Mouse (Mus musculus): ENCODE results near the gene Syt3. TPM values are rescaled to one million over a fixed set of nuclear protein-coding genes. Genes with fewer than 3 reads are reported as not detected.

Gene Syt3
- polyA plus RNA-seq (2015; fragmentation: Nextera tagmentation; extraction: Ambion mirVana), result 24.9 and 28.4 TPM in 2 replicates

DNA sequence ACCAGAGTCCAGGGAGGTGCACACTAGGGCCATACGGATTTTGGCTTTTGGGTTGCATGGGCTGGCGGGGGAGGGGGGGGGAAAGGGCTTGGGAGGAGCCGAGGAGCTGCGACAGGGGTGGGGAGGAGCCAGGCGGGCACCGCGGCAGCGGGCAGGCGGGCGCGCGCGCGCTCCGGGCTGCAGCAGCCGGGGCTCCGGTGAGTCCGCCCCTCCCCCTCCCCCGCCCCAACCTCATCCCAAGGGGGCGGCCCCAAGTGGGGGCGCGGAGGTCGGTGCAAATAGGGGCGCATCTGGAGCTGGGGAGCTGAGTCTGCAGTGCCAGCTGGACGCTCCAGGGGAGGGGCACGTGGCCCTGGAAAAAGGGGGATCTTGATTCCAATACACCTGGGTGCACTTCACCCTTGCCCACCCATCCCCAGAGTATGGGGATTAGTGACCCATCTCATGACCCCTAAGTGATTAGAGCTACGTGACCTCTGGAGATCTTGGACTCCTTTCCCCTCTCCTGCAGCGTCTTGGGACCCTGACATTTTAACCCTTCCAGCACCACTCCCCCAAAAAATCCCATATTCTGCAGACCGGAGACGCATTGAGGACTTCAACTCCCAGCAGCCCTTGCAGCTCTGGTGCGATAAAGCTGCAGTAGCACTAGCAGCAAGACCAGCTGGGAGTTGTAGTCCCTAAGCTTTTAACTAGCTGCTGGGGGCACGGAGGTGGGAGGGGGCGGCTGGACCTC, at the start of gene Syt3:
Syt3 (plus strand) TSS at position 123 of the 736 bp plus-strand sequence.
- H3K4me2 ChIP-seq, result peak within 1 kb of the TSS; percentile 92
- H3K4me3 ChIP-seq, result peak within 1 kb of the TSS; percentile 54
- H3K9me3 ChIP-seq, result no peaks in the 10 kb centered on the region
- peak; percentile 90 for ATAC-seq (ENCODE audit: low read depth)
- H3K9ac ChIP-seq, result peak within 1 kb of the TSS; percentile 80
- WGBS, result 3% methylated on average over 20 of the region's 33 CpGs
- H3K27me3 ChIP-seq, result peaks cover 27% of the 10 kb centered on the region
- no peaks in the 10 kb centered on the region for H3K36me3 ChIP-seq
- H3K27ac ChIP-seq (replicated peaks), result peak within 1 kb of the TSS; percentile 83
- peaks cover 24% of the 10 kb centered on the region for H3K4me1 ChIP-seq (replicated peaks)

DNA sequence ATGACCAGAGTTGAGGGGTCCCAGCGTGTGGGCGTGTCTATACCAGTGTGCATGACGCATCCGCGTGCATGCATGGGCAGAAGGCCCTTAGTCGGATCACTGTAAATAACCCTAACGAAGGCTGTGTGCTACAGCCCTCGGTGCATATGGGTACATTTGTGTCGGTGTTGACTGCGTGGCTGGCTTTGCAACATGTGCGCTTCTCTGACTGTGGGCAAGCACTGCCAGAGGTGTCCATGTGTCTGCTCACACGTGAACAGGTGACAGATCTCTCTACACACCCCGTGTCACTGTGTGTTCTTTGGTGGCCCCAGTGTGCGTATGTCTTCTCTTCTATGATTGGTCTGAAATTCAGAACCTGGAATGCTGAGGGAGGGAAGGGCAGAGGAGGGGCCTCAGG, 49.8 kb upstream of the Syt3 start:
- Histone ChIP-seq H3K9ac (no peak overlapping the region), H3K27ac (replicated peaks) (no peak overlapping the region), H3K4me3 (no peak overlapping the region), H3K4me1 (replicated peaks) (peaks cover 36% of the 10 kb centered on the region), H3K27me3 (peaks cover 72% of the 10 kb centered on the region), H3K36me3 (peaks cover 19% of the 10 kb centered on the region), H3K4me2 (no peak overlapping the region), H3K9me3 (no peaks in the 10 kb centered on the region)
- WGBS, result 70% methylated on average over 14 of the region's 14 CpGs
- ATAC-seq (ENCODE audit: low read depth), result no peak

DNA sequence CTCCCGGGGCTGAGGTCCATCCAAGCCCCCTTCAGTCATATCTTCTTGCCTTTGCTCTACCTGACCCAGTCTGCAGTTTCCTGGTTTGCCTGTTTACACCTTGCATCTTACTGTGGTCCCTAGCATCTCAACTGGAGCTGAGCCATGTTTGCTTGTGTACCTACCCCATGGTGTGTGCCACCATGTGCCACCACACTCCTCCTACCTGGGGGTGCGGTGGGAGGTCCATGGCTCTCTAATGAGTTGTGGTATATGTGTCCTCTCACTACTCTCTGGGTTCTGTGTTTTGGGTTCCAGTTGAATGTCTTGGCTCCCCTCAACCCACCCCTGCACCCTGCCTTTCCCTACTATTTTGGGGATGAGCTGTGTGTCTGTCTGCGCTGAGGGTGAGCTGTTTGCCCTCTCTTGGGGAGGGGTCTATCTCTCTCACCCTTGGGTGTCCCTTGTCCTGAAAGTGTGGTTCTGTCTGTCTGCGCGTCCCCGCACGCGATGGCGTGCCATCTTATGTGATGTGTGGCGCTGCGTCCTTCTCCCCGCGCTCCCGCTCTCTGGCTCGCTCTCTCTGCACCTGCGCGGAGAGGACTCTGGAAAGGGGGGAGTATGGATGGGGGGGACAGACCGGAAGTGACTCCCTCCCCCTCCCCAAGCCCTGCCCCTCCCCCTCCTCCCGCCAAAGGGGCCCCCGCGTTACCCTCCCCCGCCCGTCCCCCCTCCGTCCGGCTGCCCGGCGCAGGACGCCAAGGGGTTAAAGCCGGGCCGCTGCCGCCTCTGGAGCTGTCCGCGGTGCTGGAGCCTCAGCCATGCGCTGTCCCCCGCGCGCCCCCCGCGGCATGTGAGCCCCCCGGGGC, 48.6 kb upstream of the Syt3 start:
- H3K4me2 ChIP-seq, result peak overlapping the region; percentile 68
- peak overlapping the region; percentile 64 for H3K4me3 ChIP-seq
- H3K9ac ChIP-seq, result peak overlapping the region; percentile 90
- H3K27ac ChIP-seq (replicated peaks), result peak overlapping the region; percentile 95
- ATAC-seq (ENCODE audit: low read depth), result peak; percentile 73
- H3K4me1 ChIP-seq (replicated peaks), result peaks cover 36% of the 10 kb centered on the region
- peaks cover 79% of the 10 kb centered on the region for H3K27me3 ChIP-seq
- WGBS, result 6% methylated on average over 18 of the region's 40 CpGs
- peaks cover 16% of the 10 kb centered on the region for H3K36me3 ChIP-seq
- H3K9me3 ChIP-seq, result no peaks in the 10 kb centered on the region

DNA sequence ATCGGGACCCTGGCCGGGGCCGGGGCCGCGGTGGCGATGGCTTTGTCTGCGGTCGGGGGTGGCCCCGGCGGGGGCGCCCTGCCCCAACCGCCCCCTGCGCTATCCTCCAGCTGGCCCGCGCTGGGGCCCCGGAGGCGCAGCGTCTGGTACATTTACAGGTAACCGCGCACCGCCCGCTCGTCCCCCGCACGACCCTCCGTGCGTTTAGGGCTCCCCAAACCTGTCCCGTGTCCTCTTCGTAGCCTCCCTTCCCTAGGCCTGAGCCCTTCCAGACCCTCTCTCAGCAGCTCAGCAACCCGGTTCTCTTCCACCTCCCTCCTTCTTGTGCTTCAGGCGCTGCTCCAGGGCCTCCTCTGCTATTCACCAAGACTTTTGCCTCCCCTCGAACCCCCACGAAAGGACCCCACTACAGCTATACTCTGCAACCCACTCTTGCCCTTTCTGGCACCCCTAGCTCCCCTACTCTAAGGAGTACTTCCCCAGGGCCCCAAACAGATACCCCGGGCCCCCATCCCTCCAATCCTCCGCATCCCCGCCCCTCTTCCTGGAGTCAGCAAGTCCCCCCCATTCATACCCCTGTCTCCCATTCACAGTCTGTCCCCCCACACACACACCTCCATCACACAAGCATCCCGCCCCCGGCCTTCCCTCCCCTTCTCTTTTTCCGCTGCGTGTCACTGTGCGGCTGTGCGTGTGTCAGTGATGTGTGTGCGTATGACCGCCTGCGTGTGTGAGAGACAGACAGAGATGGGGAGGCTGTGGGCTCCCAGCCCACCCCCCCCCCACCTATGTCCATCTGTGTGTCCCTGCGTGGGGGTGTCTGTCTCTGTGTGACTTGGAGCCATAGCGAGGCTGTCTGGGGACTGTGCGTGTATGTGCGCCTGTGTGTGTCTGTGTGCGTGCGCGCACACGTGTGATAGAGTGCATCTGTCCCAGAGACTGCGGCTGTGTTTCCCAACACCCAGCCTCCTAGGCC, 47.6 kb upstream of the Syt3 start:
- peak overlapping the region; percentile 90 for H3K9ac ChIP-seq
- H3K4me1 ChIP-seq (replicated peaks), result peaks cover 36% of the 10 kb centered on the region
- H3K4me3 ChIP-seq, result peak overlapping the region; percentile 64
- peaks cover 16% of the 10 kb centered on the region for H3K36me3 ChIP-seq
- peak; percentile 80 for ATAC-seq (ENCODE audit: low read depth)
- peak overlapping the region; percentile 95 for H3K27ac ChIP-seq (replicated peaks)
- 2% methylated on average over 43 of the region's 54 CpGs for WGBS
- no peaks in the 10 kb centered on the region for H3K9me3 ChIP-seq
- peak overlapping the region; percentile 68 for H3K4me2 ChIP-seq
- peaks cover 83% of the 10 kb centered on the region for H3K27me3 ChIP-seq

DNA sequence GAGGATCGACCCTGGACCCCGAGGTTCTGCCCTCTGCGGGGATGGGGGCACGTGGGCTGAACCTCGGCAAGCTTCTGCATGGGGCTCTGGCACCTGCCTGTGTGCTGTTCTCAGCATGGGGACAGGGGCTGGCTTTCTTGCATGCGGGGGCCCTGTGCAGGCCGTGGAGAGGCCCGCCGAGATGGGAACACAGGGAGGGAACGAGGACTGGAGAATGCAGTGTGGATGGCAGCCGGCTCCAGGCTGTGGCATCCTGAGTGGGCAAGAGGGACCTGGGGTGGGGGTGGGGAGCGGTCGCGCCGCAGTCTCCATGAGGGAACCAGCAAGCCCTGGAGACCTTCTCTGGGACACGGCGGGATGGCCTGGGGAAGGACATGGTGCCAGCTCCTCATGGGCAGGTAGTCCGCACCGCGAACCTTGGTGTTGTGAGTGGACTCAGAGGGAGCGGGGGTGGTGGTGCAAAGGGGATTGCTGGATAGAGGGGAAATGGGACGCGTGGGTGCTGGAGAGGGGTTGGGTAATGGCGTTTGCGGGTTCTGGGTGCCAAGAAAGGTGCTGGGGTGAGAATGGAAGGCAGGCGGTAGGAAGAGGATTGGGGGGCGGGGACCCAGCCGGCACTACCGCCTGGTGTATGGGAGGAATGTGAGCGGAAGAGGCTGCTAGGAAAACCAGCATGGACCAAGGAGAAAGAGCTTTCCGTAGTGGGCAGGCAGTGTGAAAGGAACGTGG, 46.6 kb upstream of the Syt3 start:
- H3K27ac ChIP-seq (replicated peaks), result peak overlapping the region; percentile 95

DNA sequence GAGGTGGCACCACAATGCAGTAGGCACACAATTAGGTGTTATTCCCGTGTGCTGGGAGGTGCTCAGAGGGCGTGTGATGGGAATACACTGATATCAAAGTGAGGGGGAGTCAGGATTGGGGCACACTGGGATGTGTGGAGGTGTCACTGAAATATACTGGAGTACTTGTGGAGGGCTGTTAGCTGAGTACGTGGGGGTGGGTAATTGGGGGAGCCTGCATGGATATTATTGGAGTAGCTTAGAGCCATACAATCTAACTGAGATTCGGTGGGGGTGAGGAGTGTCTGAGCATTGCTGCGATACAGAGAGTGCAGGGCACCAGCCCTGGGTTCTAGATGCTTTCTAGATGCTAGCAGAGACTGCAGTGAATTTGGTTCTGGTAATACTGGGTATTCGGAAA, 43.7 kb upstream of the Syt3 start:
- Histone ChIP-seq H3K4me1 (replicated peaks) (peaks cover 32% of the 10 kb centered on the region), H3K27me3 (peaks cover 67% of the 10 kb centered on the region), H3K4me2 (no peak overlapping the region), H3K36me3 (peaks cover 17% of the 10 kb centered on the region), H3K4me3 (no peak overlapping the region), H3K27ac (replicated peaks) (no peak overlapping the region), H3K9ac (no peak overlapping the region), H3K9me3 (no peaks in the 10 kb centered on the region)
- 71% methylated on average over 6 of the region's 6 CpGs for WGBS
- ATAC-seq (ENCODE audit: low read depth), result no peak

More for the DNA sequence above, 46.6 kb upstream of the Syt3 start:
- Histone ChIP-seq H3K27me3 (peaks cover 83% of the 10 kb centered on the region), H3K36me3 (peaks cover 12% of the 10 kb centered on the region), H3K4me2 (peak overlapping the region; percentile 68), H3K9ac (peak overlapping the region; percentile 90), H3K4me1 (replicated peaks) (peaks cover 36% of the 10 kb centered on the region), H3K4me3 (peak overlapping the region; percentile 64), H3K9me3 (no peaks in the 10 kb centered on the region)
- 2% methylated on average over 32 of the region's 32 CpGs for WGBS
- peak; percentile 5 for ATAC-seq (ENCODE audit: low read depth)

DNA sequence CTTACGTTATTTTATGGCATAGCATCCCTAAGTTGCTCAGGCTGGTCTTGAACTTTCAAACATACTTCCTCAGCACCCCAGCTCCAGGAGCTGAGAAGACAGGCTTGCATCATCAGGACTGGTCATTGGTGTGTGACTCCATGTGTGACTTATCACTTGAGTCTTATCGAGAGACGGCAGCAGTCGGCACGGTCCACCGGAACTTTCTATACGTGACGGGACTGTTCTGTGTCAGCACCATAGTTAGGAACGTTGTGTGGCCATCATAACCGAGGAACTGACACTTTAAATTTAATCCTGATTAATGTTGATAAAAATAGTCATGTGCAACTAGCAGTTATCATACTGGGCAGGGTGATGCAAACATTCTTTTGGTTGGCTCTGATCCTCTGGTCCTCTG, 42.8 kb upstream of the Syt3 start:
- no peaks in the 10 kb centered on the region for H3K9me3 ChIP-seq
- H3K4me3 ChIP-seq, result no peak overlapping the region
- peaks cover 26% of the 10 kb centered on the region for H3K36me3 ChIP-seq
- no peak overlapping the region for H3K9ac ChIP-seq
- no peak overlapping the region for H3K27ac ChIP-seq (replicated peaks)
- peaks cover 25% of the 10 kb centered on the region for H3K4me1 ChIP-seq (replicated peaks)
- no peak overlapping the region for H3K4me2 ChIP-seq
- WGBS, result 86% methylated on average over 10 of the region's 10 CpGs
- no peak for ATAC-seq (ENCODE audit: low read depth)
- H3K27me3 ChIP-seq, result peaks cover 61% of the 10 kb centered on the region

DNA sequence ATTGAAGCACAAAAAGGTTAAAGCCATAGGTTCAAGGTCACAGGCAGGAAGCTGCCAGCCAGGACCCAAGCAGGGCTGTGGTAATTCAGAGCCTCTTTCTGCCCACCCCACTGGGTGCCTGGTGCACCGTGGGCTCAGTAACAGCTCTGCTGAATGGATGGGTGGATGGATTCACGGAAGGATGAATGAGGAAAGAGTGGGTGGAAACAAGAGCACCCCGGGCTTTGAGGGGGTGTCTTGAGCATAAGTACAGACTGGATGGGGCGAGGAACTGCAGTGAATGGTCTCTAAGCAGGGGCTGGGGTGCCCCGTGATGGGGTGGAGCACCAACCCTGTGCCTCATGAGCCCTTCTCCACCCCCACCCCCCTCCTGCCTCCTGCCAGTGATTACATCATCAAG, 42.2 kb upstream of the Syt3 start:
- Histone ChIP-seq H3K36me3 (peaks cover 32% of the 10 kb centered on the region), H3K4me3 (no peak overlapping the region), H3K27ac (replicated peaks) (no peak overlapping the region), H3K4me1 (replicated peaks) (peaks cover 20% of the 10 kb centered on the region), H3K9me3 (no peaks in the 10 kb centered on the region), H3K9ac (no peak overlapping the region), H3K4me2 (no peak overlapping the region), H3K27me3 (peaks cover 61% of the 10 kb centered on the region)
- WGBS, result 71% methylated on average over 5 of the region's 5 CpGs
- ATAC-seq (ENCODE audit: low read depth), result no peak

DNA sequence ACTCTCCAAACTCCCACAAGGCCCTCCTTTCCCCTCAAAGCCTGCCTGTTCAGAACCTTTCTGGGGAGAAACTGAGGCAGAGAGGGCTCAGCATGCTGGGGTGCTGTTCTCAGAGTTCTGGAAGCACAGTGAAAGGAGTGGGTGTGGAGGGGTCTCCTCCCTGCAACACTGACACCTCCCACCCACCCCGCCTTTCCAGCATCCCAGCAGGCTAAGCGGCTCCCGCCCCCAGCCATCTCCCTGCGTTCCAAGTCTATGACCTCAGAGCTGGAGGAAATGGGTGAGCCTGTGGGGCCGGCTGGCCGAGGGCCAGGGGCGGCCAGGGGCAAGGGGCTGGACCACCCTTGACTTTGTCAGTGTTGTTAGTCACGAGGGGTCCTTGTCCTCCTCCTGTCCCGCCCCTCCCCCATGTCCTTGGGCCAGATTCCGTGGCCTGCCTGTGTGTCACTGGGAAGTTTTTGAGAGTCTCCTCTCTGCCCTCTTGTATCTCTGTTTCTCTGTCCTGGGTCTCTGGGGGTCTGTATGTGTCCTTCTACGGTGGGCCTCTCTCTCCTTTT, 40.4 kb upstream of the Syt3 start:
- peaks cover 60% of the 10 kb centered on the region for H3K27me3 ChIP-seq
- H3K4me2 ChIP-seq, result 0 out of 2 replicates have a peak overlapping the region, but pooled peaks have one; percentile 9
- no peak overlapping the region for H3K27ac ChIP-seq (replicated peaks)
- no peak overlapping the region for H3K9ac ChIP-seq
- no peak overlapping the region for H3K4me3 ChIP-seq
- WGBS, result 18% methylated on average over 11 of the region's 11 CpGs
- peaks cover 50% of the 10 kb centered on the region for H3K36me3 ChIP-seq
- H3K4me1 ChIP-seq (replicated peaks), result 0 out of 2 replicates have a peak, but pooled peaks cover 1% of the 10 kb centered on the region
- no peak for ATAC-seq (ENCODE audit: low read depth)
- no peaks in the 10 kb centered on the region for H3K9me3 ChIP-seq

DNA sequence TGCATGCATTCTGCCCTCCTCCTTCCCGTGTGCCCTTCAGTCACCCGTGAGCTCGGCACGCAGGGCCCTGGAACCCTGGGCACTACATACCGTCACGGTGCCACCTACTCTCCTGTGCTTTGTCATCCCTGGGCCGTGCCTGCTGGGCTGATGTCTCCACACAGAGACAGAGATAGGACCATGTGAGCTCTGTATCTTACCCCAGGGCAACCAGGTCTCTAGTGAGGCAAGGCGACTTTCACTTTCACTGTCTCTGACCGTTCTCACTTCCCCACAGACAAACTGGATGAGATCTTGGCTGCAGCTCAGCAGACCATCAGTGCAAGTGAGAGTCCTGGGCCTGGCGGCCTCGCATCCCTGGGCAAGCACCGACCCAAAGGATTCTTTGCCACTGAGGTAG, 39.3 kb upstream of the Syt3 start:
- Histone ChIP-seq H3K9me3 (no peaks in the 10 kb centered on the region), H3K9ac (no peak overlapping the region), H3K4me3 (no peak overlapping the region), H3K36me3 (peaks cover 58% of the 10 kb centered on the region), H3K27me3 (peaks cover 60% of the 10 kb centered on the region), H3K4me2 (no peak overlapping the region), H3K27ac (replicated peaks) (no peak overlapping the region), H3K4me1 (replicated peaks) (no peaks in the 10 kb centered on the region)
- WGBS, result 73% methylated on average over 12 of the region's 12 CpGs
- no peak for ATAC-seq (ENCODE audit: low read depth)

DNA sequence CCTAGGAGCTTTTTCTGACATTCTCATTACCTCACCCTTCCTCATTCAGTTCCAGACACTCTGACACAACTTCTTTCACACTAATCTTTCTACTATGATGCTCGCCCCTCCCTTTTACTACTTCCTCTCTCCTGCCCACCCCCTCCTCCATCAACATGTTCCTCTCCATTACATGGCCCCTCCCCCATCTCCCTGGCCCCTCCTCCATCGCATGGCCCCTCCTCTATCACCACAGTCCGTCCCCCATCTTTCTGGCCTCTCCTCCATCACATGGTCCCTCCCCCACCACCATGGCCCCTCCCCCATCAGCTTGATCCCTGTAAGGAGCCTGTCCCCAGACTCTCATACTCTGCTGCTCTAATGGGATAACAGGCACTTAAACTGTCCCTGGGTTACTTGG, 34.9 kb upstream of the Syt3 start:
- no peak overlapping the region for H3K9ac ChIP-seq
- no peak overlapping the region for H3K4me2 ChIP-seq
- H3K9me3 ChIP-seq, result no peaks in the 10 kb centered on the region
- H3K27ac ChIP-seq (replicated peaks), result no peak overlapping the region
- H3K4me1 ChIP-seq (replicated peaks), result peaks cover 38% of the 10 kb centered on the region
- WGBS, result 28% methylated on average over 3 of the region's 3 CpGs
- peaks cover 82% of the 10 kb centered on the region for H3K27me3 ChIP-seq
- no peak for ATAC-seq (ENCODE audit: low read depth)
- no peak overlapping the region for H3K4me3 ChIP-seq
- H3K36me3 ChIP-seq, result peaks cover 75% of the 10 kb centered on the region

Data from neural tube, embryonic 13.5 days (tissue).